Mouse (Mus musculus) c-Kit-positive CD71-negative TER-119-negative erythroid progenitor cells, embryonic 14.5 days (primary cell): ENCODE measurements at regions not wholly inside any gene's neighbourhood (a gene's known extent, or its start where the extent isn't known, plus 50 kb on each side); places are given as distances from the start of the nearest gene placed in this dataset.

Source experiments
- DNase-seq: peaks from one replicate; pipeline ENCODE4 v3.0.0-alpha.2; 2013; ENCODE audit warnings: low read depth

DNA sequence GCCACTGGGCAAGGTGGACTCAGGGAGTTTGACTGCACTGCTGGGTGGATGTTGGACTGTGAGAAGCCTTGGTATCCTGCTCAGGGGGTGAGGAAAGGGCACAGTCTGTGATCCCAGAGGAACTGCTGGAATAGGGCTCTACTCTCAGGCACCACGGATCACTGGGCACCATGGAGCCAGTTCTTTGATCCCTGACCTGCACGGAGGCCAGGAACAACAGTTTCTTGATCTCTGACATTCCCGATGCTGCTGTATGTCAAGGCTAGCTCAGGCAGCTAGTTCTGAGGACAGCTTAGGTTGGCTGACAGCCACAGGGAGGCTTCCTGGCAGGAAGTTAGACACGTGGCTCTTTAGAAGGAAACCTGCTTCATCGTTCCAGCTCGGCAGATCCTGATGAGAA is 289.5 kb upstream of the Slit2 start:
- no peak for DNase-seq

DNA sequence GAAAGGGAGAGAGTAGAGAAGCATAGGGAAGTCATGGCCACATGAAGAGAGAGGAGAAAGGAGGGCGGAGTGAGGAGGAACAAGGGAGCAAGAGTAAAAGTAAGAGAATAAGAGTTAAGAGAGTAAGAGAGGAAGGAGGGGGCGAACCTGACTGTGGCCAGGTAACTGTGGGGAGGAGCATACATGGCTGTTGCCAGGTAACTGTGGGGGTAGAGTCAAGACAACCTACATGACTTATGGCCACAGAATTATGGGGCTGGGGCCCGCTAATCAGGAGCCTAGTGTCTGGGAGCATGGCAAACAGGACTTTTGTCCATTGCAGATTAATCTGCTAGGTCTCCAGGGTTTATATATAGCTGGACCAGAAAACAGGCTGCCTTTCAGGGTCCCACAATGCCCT is 289.0 kb upstream of the Slit2 start:
- no peak for DNase-seq

DNA sequence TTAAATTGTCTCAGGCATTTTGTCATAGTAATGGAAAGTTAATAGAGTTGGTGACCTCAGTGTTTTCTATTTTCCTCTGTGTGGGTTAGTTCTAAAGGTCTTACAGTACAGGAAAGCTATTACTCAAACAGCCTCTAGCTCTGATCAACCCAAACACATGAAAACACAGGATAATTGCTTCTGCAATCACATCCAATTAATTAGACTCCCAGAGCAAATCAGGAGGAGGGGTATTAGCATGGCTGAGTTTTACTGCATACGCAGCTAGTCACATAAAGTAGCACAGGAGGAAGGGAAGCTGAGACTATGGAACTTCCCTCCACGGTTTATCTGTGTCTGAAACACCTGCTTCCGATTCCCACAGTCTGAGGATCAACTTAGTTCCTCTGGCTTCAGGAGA is 288.3 kb upstream of the Slit2 start:
- DNase-seq = no peak

DNA sequence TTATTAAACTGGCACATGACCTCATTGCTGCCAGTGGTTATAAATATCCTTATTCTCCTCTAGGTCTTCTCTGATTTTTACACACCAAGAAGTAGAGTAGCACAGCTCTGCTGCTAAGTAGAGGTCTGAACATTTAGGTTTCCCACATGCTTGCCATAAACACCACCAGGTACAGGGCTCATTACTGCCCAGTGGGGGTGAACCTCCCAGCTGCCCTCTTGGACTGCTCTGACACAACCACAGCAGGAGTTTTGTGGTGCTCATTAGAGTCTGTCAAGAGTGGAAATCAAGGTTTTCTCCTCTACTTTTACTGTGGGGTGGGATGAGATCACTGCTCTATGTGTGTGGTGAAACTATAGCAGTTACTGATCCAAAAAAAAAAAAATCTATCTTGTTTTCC is 271.4 kb upstream of the Slit2 start:
- DNase-seq = no peak

DNA sequence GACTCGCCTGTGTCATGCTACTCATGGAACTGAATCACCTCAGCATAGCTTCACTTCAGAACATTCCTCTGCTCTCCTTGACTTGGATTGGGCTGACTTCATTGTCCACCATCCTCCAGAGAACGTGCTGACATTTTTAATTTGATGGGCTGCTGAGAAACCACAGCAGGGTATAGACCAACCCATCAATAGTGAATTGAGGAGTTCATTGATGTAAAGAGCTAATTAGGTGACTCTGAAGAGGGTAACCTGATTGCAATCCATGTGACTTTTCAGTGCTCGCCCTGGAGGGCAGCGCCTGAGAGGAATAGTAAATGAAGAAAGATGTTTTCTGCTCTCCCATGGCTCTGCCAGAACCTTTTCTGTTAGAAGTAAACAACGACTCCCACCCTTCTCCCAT is 268.6 kb upstream of the Slit2 start:
- DNase-seq = no peak

DNA sequence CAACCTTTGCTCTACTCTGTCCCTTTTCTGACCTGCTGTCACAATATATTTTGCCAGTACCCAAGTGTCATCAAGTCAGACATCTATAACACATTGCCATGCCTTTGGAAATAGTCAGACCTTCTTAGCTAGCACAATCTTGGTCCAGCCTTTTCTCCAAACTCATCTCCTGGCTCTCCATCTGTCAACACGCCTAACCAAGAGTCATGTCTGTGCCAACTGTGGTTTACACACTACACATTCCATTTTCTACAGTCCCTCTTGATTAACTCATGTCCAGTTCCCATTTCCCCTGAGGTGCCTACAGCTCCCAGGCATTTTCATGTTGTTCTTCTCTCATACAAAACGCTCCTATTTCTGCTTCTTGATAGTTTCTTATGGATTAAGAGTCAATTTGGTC is 258.0 kb upstream of the Slit2 start:
- DNase-seq = no peak

DNA sequence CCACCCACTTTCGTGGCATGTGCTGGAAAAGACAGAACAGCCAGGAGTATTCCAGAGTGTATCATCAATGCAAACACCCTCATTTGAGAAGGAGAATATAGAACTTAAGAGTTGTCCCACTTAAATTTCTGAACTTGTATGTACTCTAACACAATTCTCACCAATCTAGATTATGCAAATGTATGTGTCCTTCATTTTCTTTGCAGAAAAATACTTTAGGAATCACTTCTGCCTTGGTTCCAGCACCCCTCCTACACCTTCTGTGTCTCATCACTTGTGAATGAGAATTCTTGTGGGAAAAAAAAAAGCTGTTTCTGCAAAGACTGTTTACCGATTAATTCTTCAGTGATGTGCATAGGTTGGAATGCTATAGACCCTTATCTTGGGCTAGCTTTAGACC is 240.2 kb upstream of the Slit2 start:
- DNase-seq = no peak

DNA sequence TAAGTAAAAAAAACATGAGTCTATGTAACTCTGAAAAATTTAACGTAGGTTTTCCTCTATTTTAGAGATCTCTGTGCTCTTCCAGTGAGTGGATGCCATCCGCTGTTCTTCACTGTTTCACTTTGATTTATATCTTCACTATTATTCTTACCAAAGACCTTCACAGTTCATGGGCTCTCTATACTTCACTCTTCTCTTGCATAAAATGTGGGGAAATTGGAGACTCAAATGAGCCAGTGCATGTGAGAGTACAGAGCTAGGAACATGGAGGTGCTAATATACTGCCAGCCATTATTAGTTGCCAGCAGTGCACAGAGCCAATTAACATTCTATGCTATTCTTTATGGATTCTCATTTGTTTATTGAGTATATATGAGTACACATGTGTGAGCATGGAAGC is 237.8 kb upstream of the Slit2 start:
- no peak for DNase-seq

DNA sequence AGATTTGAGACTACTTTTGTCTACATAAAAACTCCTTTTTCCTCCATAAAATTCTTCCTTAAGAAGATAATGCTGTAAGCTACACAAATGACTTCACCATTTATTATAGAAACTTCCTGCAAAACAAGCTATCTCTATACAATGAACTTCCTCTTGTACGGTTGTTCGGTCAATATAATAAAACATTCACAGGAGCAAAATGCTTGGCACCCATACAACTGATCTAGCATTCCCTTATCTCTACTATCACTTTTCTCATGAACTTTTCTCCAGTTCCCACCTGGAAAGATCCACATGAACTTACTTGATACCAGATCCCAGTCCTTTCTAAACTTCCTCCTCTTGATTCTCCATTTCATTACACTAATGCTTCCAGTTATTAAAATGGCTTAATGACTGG is 231.0 kb upstream of the Slit2 start:
- DNase-seq = no peak

DNA sequence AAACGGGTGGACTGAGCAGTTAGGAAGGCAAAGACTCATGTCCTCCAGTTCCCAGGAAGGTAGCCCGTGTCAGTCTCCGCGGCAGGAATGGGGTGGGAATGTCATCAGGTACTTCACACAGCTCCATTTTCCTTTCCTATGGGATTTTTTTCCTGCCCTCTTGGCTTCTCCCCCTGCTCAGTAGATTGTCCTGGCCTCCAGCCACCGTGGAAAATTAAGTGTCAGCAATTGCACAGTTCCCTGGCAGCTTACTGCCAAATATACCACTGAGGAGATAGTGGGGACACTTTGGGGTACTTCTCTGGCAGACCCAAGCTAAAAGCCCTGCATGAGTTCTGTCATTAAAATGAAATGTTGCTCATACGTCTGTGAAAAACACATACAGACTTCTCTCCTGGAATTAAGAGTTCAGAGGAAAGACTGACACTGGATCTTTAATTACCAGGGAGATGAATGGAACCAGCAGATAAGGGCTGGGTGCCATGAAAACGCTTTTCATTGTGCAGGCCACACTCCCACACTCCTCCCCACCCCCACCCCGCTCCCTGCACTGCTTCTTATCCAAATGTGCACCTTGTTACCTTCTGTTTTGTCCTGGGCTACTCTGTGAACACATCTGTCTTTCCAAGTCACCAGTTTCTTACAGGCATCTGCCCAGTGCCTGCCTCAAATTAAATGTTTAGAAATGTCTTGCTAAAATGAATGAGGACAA is 210.1 kb upstream of the Slit2 start:
- DNase-seq = peak; percentile 6

DNA sequence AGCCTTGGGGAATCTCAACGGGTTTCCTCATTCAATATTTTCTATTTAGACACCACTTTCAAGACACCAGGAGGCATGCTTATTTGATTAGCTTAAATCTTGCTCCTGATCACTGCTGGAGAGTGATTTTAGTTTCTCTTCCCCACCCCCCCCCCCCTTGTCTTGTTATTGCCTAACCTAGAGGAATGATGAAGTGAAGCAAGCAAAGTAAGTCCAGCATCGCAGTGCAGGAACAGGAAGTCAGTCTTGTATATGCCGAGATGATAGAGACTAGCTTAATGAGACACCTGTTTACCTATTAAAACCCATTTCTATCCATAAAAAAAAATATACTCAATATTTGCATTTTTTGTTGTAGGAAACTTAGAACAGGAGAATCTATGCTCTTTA is 209.6 kb upstream of the Slit2 start:
- DNase-seq = no peak

DNA sequence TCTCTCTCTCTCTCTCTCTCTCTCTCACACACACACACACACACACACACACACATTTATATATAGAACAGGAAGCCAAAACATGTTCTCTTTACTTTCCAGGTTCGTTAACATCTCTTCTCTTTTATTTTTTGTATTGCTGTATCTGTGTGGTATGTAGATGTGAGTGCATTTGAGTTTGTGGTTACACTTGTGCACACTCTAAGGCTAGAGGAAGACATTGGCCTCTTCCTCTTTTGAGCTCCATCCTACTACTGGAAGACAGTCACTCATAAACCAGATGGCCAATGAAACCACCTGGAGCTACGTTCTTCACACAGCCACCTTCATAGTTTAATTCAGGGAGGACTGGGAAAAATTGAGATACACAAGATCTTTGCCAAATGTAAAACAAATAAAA is 202.1 kb upstream of the Slit2 start:
- DNase-seq = peak; percentile 6

DNA sequence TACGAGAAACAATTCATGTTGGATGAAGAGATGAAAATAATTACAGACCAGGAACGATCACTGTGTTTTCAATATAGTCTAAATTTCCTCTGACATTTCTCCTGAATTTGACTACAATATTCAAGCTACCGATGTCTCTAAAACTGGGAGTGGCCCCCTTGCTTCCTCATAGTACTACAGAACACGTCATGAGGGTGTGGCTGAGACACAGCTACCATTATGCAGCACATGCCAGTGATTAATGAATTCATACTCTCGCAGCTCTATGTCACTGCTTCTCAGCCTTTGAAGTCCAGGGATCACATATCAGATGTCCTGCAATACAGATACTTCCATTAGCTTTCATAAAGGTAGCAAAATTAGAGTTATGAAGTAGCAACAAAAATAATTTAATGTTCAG is 201.3 kb upstream of the Slit2 start:
- no peak for DNase-seq

DNA sequence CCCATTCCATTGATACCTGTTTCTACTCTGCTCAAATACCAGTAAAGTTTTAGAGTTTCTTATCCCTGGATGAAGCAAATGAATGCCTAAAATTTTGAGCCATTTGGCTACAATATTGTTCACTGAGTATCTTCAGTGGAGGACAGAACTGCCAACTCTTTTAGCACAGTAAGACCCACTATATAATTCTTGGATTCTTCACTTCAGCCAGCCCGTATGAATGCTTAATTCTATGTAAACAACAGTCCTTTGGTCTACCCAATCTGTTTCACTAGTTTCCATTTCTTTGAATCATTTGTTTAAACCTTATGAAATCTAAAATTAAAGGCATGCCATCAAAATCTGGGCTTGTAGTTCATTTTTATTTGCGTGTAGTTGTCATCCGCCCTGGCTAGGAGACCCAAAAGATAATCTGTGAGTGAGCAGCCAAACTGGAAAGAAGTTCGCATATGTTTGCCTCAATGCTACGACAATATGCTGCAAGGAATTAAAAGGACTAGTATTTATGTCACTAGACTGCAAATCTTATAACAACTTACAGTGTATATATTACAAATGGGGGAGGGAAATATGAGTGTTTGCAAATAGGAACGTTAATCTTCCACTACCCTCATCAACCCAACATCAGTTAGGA is 188.2 kb upstream of the Slit2 start:
- DNase-seq = no peak

DNA sequence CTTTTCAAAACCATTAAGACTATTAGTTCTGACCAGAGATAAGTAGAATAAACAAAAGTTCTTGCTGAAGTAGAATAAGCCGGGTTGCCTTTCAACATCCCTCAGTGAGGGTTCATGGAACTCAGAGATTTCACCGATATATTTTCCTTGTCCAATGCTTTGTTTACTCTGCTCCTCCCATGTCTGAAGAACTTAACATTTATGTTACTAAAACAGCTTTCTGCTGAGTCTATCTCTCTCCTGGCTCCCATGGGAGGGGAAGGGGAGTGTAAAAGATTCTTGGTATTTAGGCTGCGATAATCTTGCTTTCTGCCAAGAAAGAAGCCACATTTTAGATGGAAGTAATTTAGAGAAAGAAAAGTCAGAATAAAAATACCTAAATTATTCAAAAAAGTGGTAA is 187.7 kb upstream of the Slit2 start:
- no peak for DNase-seq

DNA sequence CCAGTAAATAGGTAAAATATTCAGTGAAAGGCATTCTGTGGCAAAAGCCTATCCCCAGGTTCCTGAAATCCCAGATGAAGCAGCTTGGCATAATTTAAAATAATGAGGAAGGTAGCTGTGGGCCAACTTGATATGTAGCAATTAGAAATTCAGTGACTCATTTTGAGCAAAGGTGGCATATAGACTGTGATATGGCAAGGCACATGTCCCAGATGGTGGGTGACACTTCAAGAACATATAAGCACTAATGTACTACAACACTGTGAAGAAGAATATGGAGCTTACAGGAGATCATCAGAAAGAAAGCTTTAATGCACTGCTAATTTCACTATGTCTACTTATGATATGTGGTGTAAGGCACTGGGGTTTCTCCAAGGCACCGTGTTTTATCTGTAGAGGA is 162.0 kb upstream of the Slit2 start:
- DNase-seq = no peak

DNA sequence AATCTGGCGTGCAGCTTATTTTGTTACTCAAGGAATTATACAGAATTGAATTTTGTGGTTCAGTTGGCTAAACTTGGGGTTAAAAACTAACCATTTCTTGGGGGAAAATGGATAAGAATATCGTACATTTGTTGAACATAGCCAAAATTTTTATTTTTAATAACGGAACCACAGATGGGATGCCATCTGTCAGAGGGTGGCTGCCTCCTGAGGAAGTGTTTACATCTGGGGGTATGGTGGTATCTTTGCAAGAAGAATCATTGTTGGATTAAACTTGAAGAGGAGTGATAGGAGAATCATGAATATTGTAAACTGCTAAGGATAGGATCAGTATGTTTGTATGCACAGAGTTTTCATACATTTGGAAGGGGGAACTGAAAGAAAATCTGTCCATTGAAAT is 144.9 kb upstream of the Slit2 start:
- DNase-seq = no peak

DNA sequence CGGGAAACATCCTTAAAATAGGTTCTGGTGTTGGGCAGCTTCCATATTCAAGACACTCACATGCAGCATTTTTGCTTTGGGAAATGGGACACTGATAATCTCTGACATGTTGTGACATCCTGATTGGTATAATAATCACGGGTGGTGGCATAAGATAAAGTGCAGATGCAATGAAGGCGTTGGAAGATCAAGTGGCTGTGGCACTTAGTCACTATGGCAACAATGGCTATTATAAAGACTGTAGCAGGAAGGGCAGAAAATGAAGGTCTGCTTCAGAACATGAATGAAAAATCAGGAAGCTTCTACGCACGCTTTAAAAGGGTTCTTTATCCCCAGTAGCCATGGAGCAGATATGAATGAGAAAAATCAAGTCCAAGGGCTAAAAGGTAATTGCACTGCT is 113.2 kb upstream of the Slit2 start:
- no peak for DNase-seq
